Mouse (Mus musculus): Measurements from ENCODE around the gene Antxrl. TPM values are rescaled to one million over a fixed set of nuclear protein-coding genes. Genes with fewer than 3 reads are reported as not detected.
A peak's percentile ranks its signal among the peaks of the same experiment; 100 is the strongest.

Gene Antxrl
- polyA plus RNA-seq, 1 experiment, result not detected

DNA sequence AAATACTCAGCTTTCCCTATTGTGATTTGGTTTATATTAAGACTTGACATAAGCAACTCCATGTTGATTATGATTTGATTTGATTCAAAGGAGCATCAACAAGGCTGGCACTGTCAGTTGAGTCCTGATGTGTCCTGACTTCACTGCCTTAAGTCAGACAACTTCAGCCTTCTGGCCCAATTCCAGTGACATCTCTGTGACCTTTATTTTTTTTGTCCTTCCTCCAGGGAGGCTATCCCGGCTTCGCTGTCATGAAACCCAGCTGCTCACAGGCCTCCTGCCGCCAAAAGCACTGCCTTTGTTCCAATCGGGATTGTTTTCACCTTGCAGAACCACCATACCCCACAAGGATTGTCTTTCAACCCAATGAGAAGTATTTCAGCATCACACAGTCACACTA is 22.8 kb downstream of the Antxrl start:
- TF ChIP-seq POLR2A (IDR thresholded peaks at IDR 0.05; ENCODE audit: borderline replicate concordance, low read depth, low read length) (no peak), CTCF (IDR thresholded peaks at IDR 0.05; ENCODE audit: low read depth, low read length) (no peak)
- Histone ChIP-seq H3K27ac (ENCODE audit: insufficient read depth, low read depth, low read length) (no peak overlapping the region), H3K4me1 (ENCODE audit: control insufficient read depth, insufficient read depth, low read length) (no peaks in the 10 kb centered on the region), H3K4me3 (ENCODE audit: insufficient read depth, low read length) (no peak overlapping the region)

DNA sequence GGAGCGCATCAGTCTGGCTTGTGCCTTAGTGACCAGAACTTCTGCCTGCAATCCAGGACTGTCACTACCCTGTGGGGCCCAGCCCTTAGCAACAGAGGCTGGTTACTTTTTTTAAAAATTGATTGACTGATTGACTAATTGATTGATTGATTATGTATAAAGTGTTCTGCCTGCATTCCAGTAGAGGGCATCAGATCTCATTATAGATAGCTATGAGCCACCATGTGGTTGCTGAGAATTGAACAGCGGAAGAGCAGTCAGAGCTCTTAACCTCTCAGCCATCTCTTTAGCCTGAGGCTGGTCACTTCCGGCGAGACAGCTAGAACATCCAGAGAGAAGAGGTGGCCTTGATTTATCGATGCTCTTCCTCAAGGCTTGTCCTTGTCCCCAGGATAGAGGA is 24.7 kb downstream of the Antxrl start:
- Histone ChIP-seq H3K4me1 (ENCODE audit: control insufficient read depth, insufficient read depth, low read length) (no peaks in the 10 kb centered on the region), H3K27ac (ENCODE audit: insufficient read depth, low read depth, low read length) (no peak overlapping the region), H3K4me3 (ENCODE audit: insufficient read depth, low read length) (no peak overlapping the region)
- TF ChIP-seq CTCF (IDR thresholded peaks at IDR 0.05; ENCODE audit: low read depth, low read length), result no peak
- no peak for TF ChIP-seq POLR2A (IDR thresholded peaks at IDR 0.05; ENCODE audit: borderline replicate concordance, low read depth, low read length)

DNA sequence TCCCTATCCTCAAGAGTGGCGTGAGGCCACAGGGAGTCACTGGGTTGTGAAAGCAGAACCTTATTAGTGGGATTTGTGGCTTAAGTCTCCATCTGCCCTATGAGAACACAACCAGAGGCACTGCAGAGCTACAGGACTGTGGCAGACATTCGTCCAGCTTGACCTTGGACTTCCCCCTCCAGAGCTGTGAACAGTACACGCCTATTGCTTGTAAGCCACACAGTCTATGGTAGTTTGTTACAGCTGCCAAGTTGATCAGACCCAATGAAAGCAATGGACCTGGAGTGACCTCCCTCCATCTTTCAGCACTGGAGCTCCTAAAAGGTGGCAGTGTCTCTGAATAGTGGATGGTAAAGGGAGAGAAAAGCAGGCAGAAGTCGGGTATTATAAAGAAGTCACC is 25.8 kb downstream of the Antxrl start:
- Histone ChIP-seq H3K4me1 (ENCODE audit: control insufficient read depth, insufficient read depth, low read length) (no peaks in the 10 kb centered on the region), H3K27ac (ENCODE audit: insufficient read depth, low read depth, low read length) (no peak overlapping the region), H3K4me3 (ENCODE audit: insufficient read depth, low read length) (no peak overlapping the region)
- no peak for TF ChIP-seq CTCF (IDR thresholded peaks at IDR 0.05; ENCODE audit: low read depth, low read length)
- no peak for TF ChIP-seq POLR2A (IDR thresholded peaks at IDR 0.05; ENCODE audit: borderline replicate concordance, low read depth, low read length)

DNA sequence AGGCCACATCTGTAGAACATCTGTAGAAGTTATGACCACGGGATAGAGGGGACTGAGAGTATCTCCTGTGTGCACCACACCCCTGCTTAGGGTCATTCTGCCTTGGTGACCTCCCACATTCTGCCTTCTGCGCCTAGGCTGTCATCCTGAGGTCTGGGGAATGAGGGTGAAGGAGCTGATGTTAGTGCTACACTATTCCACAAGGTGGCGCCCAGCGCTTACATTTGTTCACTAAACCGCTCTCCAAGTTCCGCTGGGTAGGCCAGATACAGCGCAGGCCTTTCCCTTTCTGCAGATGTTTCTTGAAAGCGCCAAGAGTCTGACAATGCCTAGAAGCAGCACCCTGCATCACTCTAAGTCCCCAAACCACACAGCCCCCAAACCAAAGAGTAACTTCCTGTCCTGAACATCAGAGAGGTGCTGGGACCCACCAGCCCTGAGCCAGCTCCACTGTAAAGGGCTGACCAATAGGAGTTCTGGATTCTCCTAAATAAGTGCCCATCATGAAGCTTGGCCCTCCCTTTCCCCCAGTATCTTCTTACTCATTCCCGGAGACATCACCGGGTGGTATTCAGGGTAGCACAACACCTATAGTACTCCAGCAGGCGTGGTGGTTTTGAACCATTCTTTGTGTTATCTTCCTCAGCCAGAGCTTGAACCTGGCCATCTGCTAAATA is 28.0 kb downstream of the Antxrl start:
- H3K27ac ChIP-seq (ENCODE audit: insufficient read depth, low read depth, low read length), result no peak overlapping the region
- TF ChIP-seq CTCF (IDR thresholded peaks at IDR 0.05; ENCODE audit: low read depth, low read length), result peak; percentile 85
- no peak for TF ChIP-seq POLR2A (IDR thresholded peaks at IDR 0.05; ENCODE audit: borderline replicate concordance, low read depth, low read length)
- no peaks in the 10 kb centered on the region for H3K4me1 ChIP-seq (ENCODE audit: control insufficient read depth, insufficient read depth, low read length)
- no peak overlapping the region for H3K4me3 ChIP-seq (ENCODE audit: insufficient read depth, low read length)

DNA sequence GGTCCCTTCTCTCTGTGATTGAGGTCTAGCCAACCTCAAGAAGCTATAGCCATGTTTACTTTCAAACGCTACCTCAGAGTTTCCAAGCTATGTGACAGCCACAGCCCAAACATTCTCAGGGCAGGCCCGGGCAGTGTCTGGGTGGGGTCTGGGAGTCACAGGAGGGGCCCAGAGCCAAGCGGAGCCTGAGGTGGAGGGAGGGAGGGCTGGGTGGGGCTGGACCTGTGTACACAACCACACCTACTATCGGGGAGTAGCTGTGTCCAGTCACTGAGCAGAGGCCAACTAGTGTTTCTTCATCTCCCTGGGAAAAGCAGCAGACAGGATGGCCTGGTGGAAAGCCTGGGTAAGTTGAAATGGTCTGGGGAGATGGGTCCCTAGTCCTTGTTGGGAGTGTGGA is 33.2 kb downstream of the Antxrl start, which contains the start of gene Anxa8:
Gene Anxa8 (plus strand): TSS at position 251 of the 400 bp plus-strand sequence.
- TF ChIP-seq CTCF (IDR thresholded peaks at IDR 0.05; ENCODE audit: low read depth, low read length) (no peak), POLR2A (IDR thresholded peaks at IDR 0.05; ENCODE audit: borderline replicate concordance, low read depth, low read length) (no peak)
- H3K4me3 ChIP-seq (ENCODE audit: insufficient read depth, low read length), result no peak within 1 kb of the TSS
- no peaks in the 10 kb centered on the region for H3K4me1 ChIP-seq (ENCODE audit: control insufficient read depth, insufficient read depth, low read length)
- H3K27ac ChIP-seq (ENCODE audit: insufficient read depth, low read depth, low read length), result no peak within 1 kb of the TSS

DNA sequence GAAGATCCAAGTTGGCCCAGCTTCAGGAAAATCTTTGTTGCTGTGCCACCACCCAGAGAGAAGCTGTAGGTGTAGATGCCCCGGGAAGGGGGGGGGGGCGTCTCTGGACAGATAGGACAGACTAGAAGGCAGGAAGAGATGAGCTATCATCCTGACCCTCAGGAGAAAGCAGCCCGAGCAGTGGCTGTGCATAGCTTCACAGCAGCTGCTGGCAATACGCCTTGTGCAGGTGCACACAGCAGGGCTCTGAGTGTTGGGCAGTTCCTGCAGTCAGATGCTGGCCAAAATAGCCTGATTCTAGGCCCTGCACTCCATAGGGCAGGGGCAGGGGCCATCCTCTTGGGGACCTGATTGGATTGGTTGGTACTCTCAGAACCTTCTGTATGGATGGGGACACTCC is 34.3 kb downstream of the Antxrl start:
- Histone ChIP-seq H3K4me1 (ENCODE audit: control insufficient read depth, insufficient read depth, low read length) (no peaks in the 10 kb centered on the region), H3K27ac (ENCODE audit: insufficient read depth, low read depth, low read length) (no peak overlapping the region), H3K4me3 (ENCODE audit: insufficient read depth, low read length) (no peak overlapping the region)
- TF ChIP-seq POLR2A (IDR thresholded peaks at IDR 0.05; ENCODE audit: borderline replicate concordance, low read depth, low read length) (no peak), CTCF (IDR thresholded peaks at IDR 0.05; ENCODE audit: low read depth, low read length) (no peak)

DNA sequence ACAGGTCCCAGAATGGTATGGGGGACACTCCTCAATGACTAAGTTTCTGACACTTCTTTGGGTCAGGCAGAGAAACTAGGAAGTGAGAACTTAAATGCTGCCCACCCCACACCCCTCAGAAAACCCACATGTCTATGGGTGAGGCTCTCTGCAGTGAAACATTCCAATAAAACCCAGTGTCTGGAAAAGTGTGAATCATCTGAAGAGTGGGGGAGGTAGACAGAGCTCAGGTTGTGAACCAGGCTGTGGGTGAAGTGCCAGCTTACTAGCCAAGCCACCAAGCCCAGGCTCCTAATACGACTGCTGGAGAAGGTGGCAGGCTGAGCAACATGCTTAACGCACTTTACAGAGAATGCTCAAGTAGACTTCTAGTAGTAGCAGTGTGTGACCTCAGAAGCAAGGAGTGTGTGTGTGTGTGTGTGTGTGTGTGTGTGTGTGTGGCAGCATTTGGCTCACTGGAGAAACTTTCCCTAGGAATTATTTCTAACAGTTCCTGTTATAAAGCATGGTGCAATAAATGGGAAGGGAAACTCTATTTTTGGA is 35.4 kb downstream of the Antxrl start:
- TF ChIP-seq POLR2A (IDR thresholded peaks at IDR 0.05; ENCODE audit: borderline replicate concordance, low read depth, low read length), result no peak
- no peak for TF ChIP-seq CTCF (IDR thresholded peaks at IDR 0.05; ENCODE audit: low read depth, low read length)
- Histone ChIP-seq H3K4me1 (ENCODE audit: control insufficient read depth, insufficient read depth, low read length) (no peaks in the 10 kb centered on the region), H3K27ac (ENCODE audit: insufficient read depth, low read depth, low read length) (no peak overlapping the region), H3K4me3 (ENCODE audit: insufficient read depth, low read length) (no peak overlapping the region)

DNA sequence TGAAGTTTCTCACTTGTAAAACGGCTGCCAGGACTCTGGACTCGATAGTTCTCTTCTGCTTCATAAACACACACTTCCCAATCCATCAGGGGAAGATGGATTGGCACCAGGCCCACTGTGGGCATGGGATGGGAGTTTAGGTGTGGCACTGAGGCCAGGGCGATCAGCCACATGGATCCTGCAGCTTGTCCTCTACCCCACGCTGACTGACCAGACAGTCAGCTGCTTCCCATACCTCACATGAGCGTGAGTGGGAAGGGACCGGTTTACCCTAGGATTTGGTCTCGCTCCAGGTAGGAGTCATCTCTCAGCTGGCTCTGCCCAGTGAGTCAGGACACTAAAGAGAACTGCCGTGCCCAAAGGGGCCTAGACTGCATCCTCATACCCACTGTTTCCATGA is 37.3 kb downstream of the Antxrl start:
- H3K4me3 ChIP-seq (ENCODE audit: insufficient read depth, low read length), result no peak overlapping the region
- H3K27ac ChIP-seq (ENCODE audit: insufficient read depth, low read depth, low read length), result no peak overlapping the region
- H3K4me1 ChIP-seq (ENCODE audit: control insufficient read depth, insufficient read depth, low read length), result no peaks in the 10 kb centered on the region
- TF ChIP-seq CTCF (IDR thresholded peaks at IDR 0.05; ENCODE audit: low read depth, low read length) (no peak), POLR2A (IDR thresholded peaks at IDR 0.05; ENCODE audit: borderline replicate concordance, low read depth, low read length) (no peak)

DNA sequence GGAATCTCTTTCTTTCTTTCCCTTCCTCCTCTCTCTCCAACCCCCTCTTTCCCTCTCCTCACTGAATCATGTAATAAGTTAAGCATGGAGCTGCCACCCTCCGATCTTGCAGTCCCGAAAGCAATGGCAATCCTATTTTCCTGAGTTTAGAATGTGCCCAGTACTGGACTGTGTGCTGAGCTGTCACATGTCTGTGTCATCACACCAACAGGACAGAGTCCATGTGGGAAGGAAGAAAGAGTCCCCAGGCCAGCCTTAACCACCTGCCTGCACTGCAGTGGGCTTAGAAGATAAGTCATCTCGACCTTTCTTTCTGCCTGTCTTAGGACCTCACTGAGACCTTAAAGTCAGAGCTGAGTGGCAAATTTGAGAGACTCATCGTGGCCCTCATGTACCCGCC is 39.0 kb downstream of the Antxrl start:
- TF ChIP-seq CTCF (IDR thresholded peaks at IDR 0.05; ENCODE audit: low read depth, low read length) (no peak), POLR2A (IDR thresholded peaks at IDR 0.05; ENCODE audit: borderline replicate concordance, low read depth, low read length) (no peak)
- no peak overlapping the region for H3K27ac ChIP-seq (ENCODE audit: insufficient read depth, low read depth, low read length)
- H3K4me1 ChIP-seq (ENCODE audit: control insufficient read depth, insufficient read depth, low read length), result no peaks in the 10 kb centered on the region
- H3K4me3 ChIP-seq (ENCODE audit: insufficient read depth, low read length), result no peak overlapping the region

DNA sequence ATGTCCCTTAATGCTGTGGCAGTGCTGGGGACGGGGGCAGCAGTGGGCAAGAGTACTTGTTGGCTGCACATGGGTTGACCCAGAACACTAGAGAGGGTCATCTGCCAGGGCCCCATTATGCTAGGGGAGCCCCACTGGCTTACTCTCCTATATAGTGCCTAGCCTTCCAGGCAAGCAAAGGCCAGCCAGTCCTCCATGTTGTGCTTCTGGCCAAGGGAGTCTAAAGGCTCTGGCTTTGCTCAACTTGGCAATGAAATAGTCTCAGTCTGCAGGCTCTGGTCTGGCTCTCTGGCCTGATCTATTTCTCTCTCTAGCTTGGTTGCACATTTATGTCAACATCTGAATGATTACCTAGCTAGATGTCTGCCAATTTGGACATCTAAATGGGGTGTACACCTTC is 40.3 kb downstream of the Antxrl start:
- TF ChIP-seq CTCF (IDR thresholded peaks at IDR 0.05; ENCODE audit: low read depth, low read length) (no peak), POLR2A (IDR thresholded peaks at IDR 0.05; ENCODE audit: borderline replicate concordance, low read depth, low read length) (no peak)
- H3K4me3 ChIP-seq (ENCODE audit: insufficient read depth, low read length), result no peak overlapping the region
- no peaks in the 10 kb centered on the region for H3K4me1 ChIP-seq (ENCODE audit: control insufficient read depth, insufficient read depth, low read length)
- H3K27ac ChIP-seq (ENCODE audit: insufficient read depth, low read depth, low read length), result no peak overlapping the region
